Mouse (Mus musculus): ENCODE results near the gene Oscp1. TPM values are rescaled to one million over a fixed set of nuclear protein-coding genes. Genes with fewer than 3 reads are reported as not detected.

Gene Oscp1
- total RNA-seq, 2 experiments from 2014 or later = 49.7 to 55.3 TPM

GRCm38 (mm10) chr4:126104261-126105075 lies 46.1 kb downstream of the Oscp1 start:
- peak in 1 of 2 experiments; percentile 33 for DNase-seq (ENCODE audit: low spot score in 2 of 2)
- intact Hi-C loops (cut with DNase I) = no loop called here

DNA sequence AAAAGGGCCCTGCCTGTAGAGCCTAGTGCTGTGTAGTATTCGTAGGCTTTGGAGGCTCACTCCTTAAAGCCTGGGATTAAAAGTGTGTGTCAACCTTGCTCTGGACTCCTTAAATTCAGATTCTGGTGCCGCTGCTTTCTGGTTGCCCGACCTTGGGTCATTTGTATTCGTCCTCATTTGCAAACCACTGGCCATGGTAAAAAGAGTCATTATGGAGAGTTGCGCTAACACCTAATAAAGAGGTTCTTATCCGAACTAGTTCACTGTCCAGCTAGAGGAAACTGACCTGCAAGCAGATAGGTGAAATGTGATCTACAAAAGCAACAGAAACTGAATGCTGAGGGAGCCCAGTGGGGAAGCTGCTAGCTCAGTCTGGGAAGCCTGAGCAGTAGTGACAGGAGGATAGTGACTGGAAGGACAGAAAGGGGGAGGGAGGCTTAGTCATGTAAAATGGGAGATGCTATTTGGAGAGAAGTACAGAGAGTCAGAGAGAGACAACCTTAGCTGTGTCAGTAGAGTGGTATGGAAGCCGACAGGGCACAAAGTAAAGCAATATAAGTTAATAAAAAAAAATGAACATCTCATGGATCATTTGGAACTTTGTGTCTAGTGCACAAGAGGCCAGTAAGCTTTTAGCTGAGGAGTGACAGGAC lies 46.9 kb downstream of the Oscp1 start:
- DNase-seq (ENCODE audit: low spot score in 2 of 2) = no peak
- intact Hi-C loops (cut with DNase I) = no loop called here

- intact Hi-C loops (cut with DNase I) = no loop called here
- no peak for DNase-seq (ENCODE audit: low spot score in 2 of 2)
These were observed 49.8 kb downstream of the Oscp1 start for GRCm38 (mm10) chr4:126108061-126108740.

GRCm38 (mm10) chr4:126109613-126110373 lies 51.4 kb downstream of the Oscp1 start:
- no peak for DNase-seq (ENCODE audit: low spot score in 2 of 2)
- intact Hi-C loops (cut with DNase I) = loop anchor here (2.0 kb wide), 1 partner anchor 23 kb away; no protein-coding TSS in a partner anchor

DNA sequence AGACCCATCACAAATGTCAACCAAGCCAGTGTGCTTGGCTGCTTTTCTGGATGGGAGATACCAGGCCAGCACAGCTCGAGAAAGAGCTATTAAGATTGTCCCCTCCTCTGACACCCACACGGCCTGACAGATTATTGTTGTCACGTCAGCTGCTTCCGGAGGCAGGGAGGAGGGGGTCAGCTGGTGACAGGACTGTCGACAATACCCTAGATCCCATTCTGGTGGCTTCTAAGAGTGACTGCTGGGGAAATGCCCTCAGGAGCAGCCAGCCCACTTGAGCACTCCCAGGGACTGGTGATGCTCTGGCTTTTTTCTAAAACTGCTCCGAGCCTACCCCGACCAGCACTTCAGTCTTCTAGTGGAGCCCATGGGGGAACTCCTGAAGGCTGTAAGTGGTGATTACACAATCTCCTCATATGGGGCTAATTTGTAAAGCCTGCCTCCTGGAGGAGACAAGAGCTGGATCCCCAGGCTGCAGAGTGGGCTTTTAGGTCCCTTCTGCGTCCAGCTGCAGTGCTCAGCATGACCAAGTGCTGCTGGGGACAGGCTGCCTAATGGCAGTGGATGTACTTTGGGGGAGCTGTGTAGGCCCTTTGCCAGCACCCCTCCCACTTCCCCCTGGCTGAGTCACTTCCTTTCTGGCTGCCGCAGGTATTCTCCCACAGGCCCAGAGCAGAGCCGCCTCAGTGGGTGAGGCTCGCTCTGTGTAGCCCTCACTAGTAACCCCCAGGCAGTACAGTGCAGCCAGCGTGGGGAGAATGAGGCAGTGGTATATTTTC lies 52.2 kb downstream of the Oscp1 start:
- peak; percentile 72 to 74 for DNase-seq (ENCODE audit: low spot score in 2 of 2)
- intact Hi-C loops (cut with DNase I) = loop anchor here (2.0 kb wide), 1 partner anchor 24 kb away; no protein-coding TSS in a partner anchor

GRCm38 (mm10) chr4:126111153-126111549 lies 52.8 kb downstream of the Oscp1 start:
- intact Hi-C loops (cut with DNase I) = loop anchor here (2.0 kb wide), 1 partner anchor 24 kb away; no protein-coding TSS in a partner anchor
- DNase-seq (ENCODE audit: low spot score in 2 of 2) = no peak

- DNase-seq (ENCODE audit: low spot score in 2 of 2) = no peak
These were observed 54.9 kb downstream of the Oscp1 start for GRCm38 (mm10) chr4:126113243-126113642.

GRCm38 (mm10) chr4:126113943-126114342 lies 55.6 kb downstream of the Oscp1 start:
- DNase-seq (ENCODE audit: low spot score in 2 of 2) = no peak
- intact Hi-C loops (cut with DNase I) = no loop called here

More at GRCm38 (mm10) chr4:126113243-126113642, 54.9 kb downstream of the Oscp1 start:
- intact Hi-C loops (cut with DNase I) = no loop called here

- no peak for DNase-seq (ENCODE audit: low spot score in 2 of 2)
- intact Hi-C loops (cut with DNase I) = no loop called here
These were observed 57.0 kb downstream of the Oscp1 start for GRCm38 (mm10) chr4:126115411-126115810.

GRCm38 (mm10) chr4:126115871-126116521 lies 57.6 kb downstream of the Oscp1 start:
- DNase-seq (ENCODE audit: low spot score in 2 of 2) = no peak
- intact Hi-C loops (cut with DNase I) = no loop called here

- DNase-seq (ENCODE audit: low spot score in 2 of 2) = no peak
- intact Hi-C loops (cut with DNase I) = no loop called here
These were observed 58.8 kb downstream of the Oscp1 start for GRCm38 (mm10) chr4:126117116-126117515.

DNA sequence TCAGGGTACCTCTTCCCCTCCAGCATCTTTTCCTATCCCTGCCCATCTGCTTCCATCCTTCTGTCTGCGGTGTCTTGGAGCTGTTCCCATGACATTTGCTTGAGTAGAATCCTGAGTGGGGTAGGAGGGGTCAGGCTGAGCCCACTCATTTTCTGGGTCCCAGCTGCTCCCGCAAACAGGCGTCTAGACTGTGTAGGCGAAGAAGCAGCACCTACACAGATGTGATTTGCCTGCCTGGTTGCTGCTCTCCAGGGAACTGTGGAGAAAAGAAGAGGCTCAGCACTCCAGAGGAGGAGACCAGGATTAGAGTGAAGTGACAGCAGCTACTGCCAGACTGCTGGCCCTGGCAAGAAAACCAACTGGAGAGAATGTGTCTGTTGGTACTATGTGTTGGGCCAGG lies 60.3 kb downstream of the Oscp1 start:
- intact Hi-C loops (cut with DNase I) = no loop called here
- DNase-seq (ENCODE audit: low spot score in 2 of 2) = peak; percentile 71 to 78

GRCm38 (mm10) chr4:126119051-126119450 lies 60.7 kb downstream of the Oscp1 start:
- intact Hi-C loops (cut with DNase I) = no loop called here
- no peak for DNase-seq (ENCODE audit: low spot score in 2 of 2)

GRCm38 (mm10) chr4:126120052-126120451 lies 61.7 kb downstream of the Oscp1 start:
- no peak for DNase-seq (ENCODE audit: low spot score in 2 of 2)
- intact Hi-C loops (cut with DNase I) = no loop called here

- intact Hi-C loops (cut with DNase I) = no loop called here
- DNase-seq (ENCODE audit: low spot score in 2 of 2) = no peak
These were observed 62.1 kb downstream of the Oscp1 start for GRCm38 (mm10) chr4:126120506-126120905.

- peak in 1 of 2 experiments; percentile 56 for DNase-seq (ENCODE audit: low spot score in 2 of 2)
- intact Hi-C loops (cut with DNase I) = no loop called here
These were observed 65.1 kb downstream of the Oscp1 start for GRCm38 (mm10) chr4:126123309-126124040.

GRCm38 (mm10) chr4:126130502-126130901 lies 72.1 kb downstream of the Oscp1 start:
- DNase-seq (ENCODE audit: low spot score in 2 of 2) = no peak
- intact Hi-C loops (cut with DNase I) = no loop called here

Data from left cerebral cortex, postnatal 14 days (tissue).